ENCODE assay signal across 30 mouse cellular contexts in genomic region chr11:70180496-70180895, GRCm38 (mm10). TPM values are rescaled to one million over a fixed set of nuclear protein-coding genes. Genes with fewer than 3 reads are reported as not detected.
"Had no signal": no experiment of that assay in that cellular context is flagged by ENCODE, and none has a peak within 500 bp of the region (broad histone marks: within the 10 kb centered on the region; RNA-seq: fewer than 3 reads in every experiment).

No protein-coding gene starts in this region.

- ATAC-seq: forebrain, embryonic 13.5 days; forebrain, embryonic 14.5 days; forebrain, embryonic 15.5 days; forebrain, embryonic 16.5 days; forebrain, postnatal 0 days had no signal

- H3K4me3 ChIP-seq: embryonic facial prominence, embryonic 10.5 days; embryonic facial prominence, embryonic 12.5 days; embryonic facial prominence, embryonic 13.5 days; embryonic facial prominence, embryonic 15.5 days; erythroblast, embryonic 14.5 days; forebrain, embryonic 10.5 days; forebrain, embryonic 12.5 days; forebrain, embryonic 13.5 days; forebrain, embryonic 15.5 days; gastrocnemius, adult 2 months; heart, adult 2 months had no signal

- H3K4me2 ChIP-seq: embryonic facial prominence, embryonic 12.5 days; embryonic facial prominence, embryonic 13.5 days; embryonic facial prominence, embryonic 15.5 days; forebrain, embryonic 12.5 days; forebrain, embryonic 13.5 days; forebrain, embryonic 15.5 days had no signal

- H3K9me3 ChIP-seq: embryonic facial prominence, embryonic 10.5 days; embryonic facial prominence, embryonic 12.5 days; embryonic facial prominence, embryonic 13.5 days; embryonic facial prominence, embryonic 15.5 days; forebrain, embryonic 12.5 days; forebrain, embryonic 13.5 days; forebrain, embryonic 15.5 days had no signal

- H3K36me3 ChIP-seq: embryonic facial prominence, embryonic 10.5 days; embryonic facial prominence, embryonic 12.5 days; embryonic facial prominence, embryonic 13.5 days; embryonic facial prominence, embryonic 15.5 days; forebrain, embryonic 10.5 days; forebrain, embryonic 12.5 days; forebrain, embryonic 15.5 days had no signal

- H3K9ac ChIP-seq: embryonic facial prominence, embryonic 12.5 days; embryonic facial prominence, embryonic 13.5 days; embryonic facial prominence, embryonic 15.5 days; forebrain, embryonic 12.5 days; forebrain, embryonic 13.5 days; forebrain, embryonic 15.5 days; forebrain, postnatal 0 days had no signal

- H3K27ac ChIP-seq: embryonic facial prominence, embryonic 10.5 days; embryonic facial prominence, embryonic 12.5 days; embryonic facial prominence, embryonic 13.5 days; embryonic facial prominence, embryonic 15.5 days; forebrain, embryonic 10.5 days; forebrain, embryonic 12.5 days; forebrain, embryonic 13.5 days; forebrain, embryonic 15.5 days; gastrocnemius, adult 2 months; heart, adult 2 months had no signal

- H3K4me1 ChIP-seq: embryonic facial prominence, embryonic 10.5 days; embryonic facial prominence, embryonic 13.5 days; embryonic facial prominence, embryonic 15.5 days; forebrain, embryonic 10.5 days; forebrain, embryonic 12.5 days; forebrain, embryonic 13.5 days; forebrain, embryonic 15.5 days had no signal

- H3K27me3 ChIP-seq: embryonic facial prominence, embryonic 12.5 days; embryonic facial prominence, embryonic 13.5 days; embryonic facial prominence, embryonic 15.5 days; forebrain, embryonic 12.5 days; forebrain, embryonic 13.5 days; forebrain, embryonic 15.5 days had no signal

- DNase-seq: cerebellum, adult 9-10 months; cerebellum, adult 9-11 months; cerebellum, postnatal 10 days; cerebellum, postnatal 14 days; cerebellum, postnatal 25 days; cerebellum, postnatal 36 days; embryo, embryonic 11 days; forebrain, postnatal 0 days; gastrocnemius, adult 2 months; gastrocnemius, postnatal 10 days; gastrocnemius, postnatal 14 days; gastrocnemius, postnatal 25 days; gastrocnemius, postnatal 36 days; heart, adult 18-20 months; heart, adult 2 months had no signal

RNA-seq across cellular contexts. Expression of gene Clec10a, which starts 24.5 kb away (rescaled TPM):
- polyA plus RNA-seq: erythroblast, embryonic 14.5 days; forebrain, embryonic 10.5 days had no signal

RNA-seq across cellular contexts. Expression of gene Slc16a11, which starts 32.1 kb away (rescaled TPM):
- total RNA-seq: gastrocnemius, adult 2 months; gastrocnemius, postnatal 25 days; gastrocnemius, postnatal 4 days; granulocyte monocyte progenitor cell, adult 5-6 weeks had no signal
- polyA plus RNA-seq: erythroblast, embryonic 14.5 days had no signal

RNA-seq across cellular contexts. Expression of gene Bcl6b, which starts 49.1 kb away (rescaled TPM):
- total RNA-seq: granulocyte monocyte progenitor cell, adult 5-6 weeks had no signal

RNA-seq across cellular contexts. Expression of gene Mgl2, which starts 50.4 kb away (rescaled TPM):
- polyA plus RNA-seq: embryonic facial prominence, embryonic 11.5 days; embryonic facial prominence, embryonic 12.5 days; erythroblast, embryonic 14.5 days; forebrain, embryonic 10.5 days; forebrain, embryonic 11.5 days; forebrain, embryonic 12.5 days had no signal
